Mouse (Mus musculus) T-helper 1 cell (primary cell): ENCODE data around the gene Bicdl2.

Experiments used
- in situ Hi-C: fragments of 300-600 bp; cut with MboI, MseI; formaldehyde crosslinking; loops from one replicate; pipeline ENCODE4 v1.15.1; 2025; ENCODE audit warnings: high pct_unique_total_duplicates

Gene Bicdl2

GRCm38 (mm10) chr17:23704741-23705140 is 44.4 kb downstream of the Bicdl2 start:
- in situ Hi-C loops: loop anchor here (5.0 to 10.0 kb wide), 2 partner anchors 32 to 1280 kb away; partner anchors contain the start of genes Hcfc1r1, Thoc6 and Zfp946

- in situ Hi-C loops: loop anchor here (5.0 to 10.0 kb wide), 2 partner anchors 33 to 1281 kb away; partner anchors contain the start of genes Hcfc1r1, Thoc6 and Zfp946
These were observed 45.3 kb downstream of the Bicdl2 start for GRCm38 (mm10) chr17:23705525-23706104.

GRCm38 (mm10) chr17:23706212-23706611 is 45.9 kb downstream of the Bicdl2 start:
- in situ Hi-C loops: loop anchor here (5.0 to 10.0 kb wide), 2 partner anchors 34 to 1281 kb away; partner anchors contain the start of genes Hcfc1r1, Thoc6 and Zfp946

GRCm38 (mm10) chr17:23717003-23717402 is 56.7 kb downstream of the Bicdl2 start:
- in situ Hi-C loops: no loop called here
